Mouse (Mus musculus) forebrain, embryonic 15.5 days (tissue): ENCODE results near the gene A4galt. TPM values are rescaled to one million over a fixed set of nuclear protein-coding genes. Genes with fewer than 3 reads are reported as not detected.

Experiments
- ATAC-seq: fragments of 200-750 bp; cut with Nextera tagmentation; replicated peaks from 2 replicates; pipeline ENCODE4 v1.8.0; 2017; ENCODE audit warnings: mild to moderate bottlenecking, moderate TSS enrichment, moderate library complexity
- H3K27ac ChIP-seq: fragments of 300-500 bp; sonication (generic); replicated peaks from 2 replicates; pipeline ENCODE4 v1.5.1; 2015; ENCODE audit warnings: mild to moderate bottlenecking, inconsistent platforms
- H3K27me3 ChIP-seq: fragments of 300-500 bp; sonication (generic); 2 replicates; pipeline ENCODE4 v1.6.1; 2015; ENCODE audit warnings: inconsistent platforms
- H3K36me3 ChIP-seq: fragments of 300-500 bp; sonication (generic); 2 replicates; pipeline ENCODE4 v1.6.1; 2015; ENCODE audit warnings: mild to moderate bottlenecking, inconsistent platforms
- H3K4me1 ChIP-seq: fragments of 300-500 bp; sonication (generic); 2 replicates; pipeline ENCODE4 v1.6.1; 2015; ENCODE audit warnings: inconsistent platforms
- H3K4me2 ChIP-seq: fragments of 300-500 bp; sonication (generic); replicated peaks from 2 replicates; pipeline ENCODE4 v1.6.1; 2015; ENCODE audit warnings: mild to moderate bottlenecking, inconsistent platforms
- H3K4me3 ChIP-seq: fragments of 300-500 bp; sonication (generic); 2 replicates; pipeline ENCODE4 v1.5.1; 2015; ENCODE audit warnings: mild to moderate bottlenecking, inconsistent platforms
- H3K9ac ChIP-seq: fragments of 300-500 bp; sonication (generic); replicated peaks from 2 replicates; pipeline ENCODE4 v1.6.1; 2015; ENCODE audit warnings: mild to moderate bottlenecking, inconsistent platforms
- H3K9me3 ChIP-seq: fragments of 300-500 bp; sonication (generic); 2 replicates; pipeline ENCODE4 v1.6.1; 2016; ENCODE audit warnings: inconsistent platforms
- WGBS: fragments of 180-500 bp; shearing (Covaris S2); methylation state at CpG from one replicate; pipeline ENCODE4 v1.1.7; 2015; ENCODE audit warnings: mixed read lengths; 5-methylcytosine and 5-hydroxymethylcytosine counted together
- polyA plus RNA-seq: library from polyadenylated mRNA; unstranded; fragments of >200 nt; fragmentation: Nextera tagmentation; extraction: Ambion mirVana; gene quantifications from 2 replicates; pipeline ENCODE4 v1.2.1, GENCODE M21; 2015

The A4galt gene
- polyA plus RNA-seq, 1 experiment from 2014 or later = 1.7 TPM

DNA sequence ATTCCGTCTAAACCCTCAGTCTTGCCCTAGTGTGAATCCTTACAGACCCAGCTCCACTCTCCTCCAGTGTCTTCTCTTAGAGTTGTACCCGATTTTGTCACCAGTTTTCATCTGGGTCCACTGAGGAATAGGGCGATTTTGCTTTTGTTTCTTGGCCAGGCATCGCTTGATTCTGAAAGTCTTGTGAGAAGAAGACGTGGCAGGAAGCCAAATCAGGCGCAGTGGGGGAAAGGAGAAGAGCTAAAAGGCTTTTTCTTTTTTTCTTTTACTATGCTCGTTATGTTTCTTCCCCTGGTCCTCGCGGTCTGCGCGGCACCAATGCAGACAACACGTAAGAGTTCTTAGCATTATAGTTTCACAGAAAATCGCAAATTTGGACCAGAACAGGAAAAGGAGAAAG, 6.3 kb upstream of the A4galt start:
- Histone ChIP-seq H3K27me3 (0 out of 2 replicates have a peak, but pooled peaks cover under 1% of the 10 kb centered on the region), H3K27ac (no peak overlapping the region), H3K36me3 (no peaks in the 10 kb centered on the region), H3K4me3 (no peak overlapping the region), H3K9ac (no peak overlapping the region), H3K9me3 (no peaks in the 10 kb centered on the region), H3K4me1 (peaks cover 5% of the 10 kb centered on the region; the same call in 1 of the 2 replicates), H3K4me2 (peak overlapping the region; percentile 12; the same call in 1 of the 2 replicates)
- no peak for ATAC-seq
- 32% methylated on average over 13 of the region's 13 CpGs for WGBS

DNA sequence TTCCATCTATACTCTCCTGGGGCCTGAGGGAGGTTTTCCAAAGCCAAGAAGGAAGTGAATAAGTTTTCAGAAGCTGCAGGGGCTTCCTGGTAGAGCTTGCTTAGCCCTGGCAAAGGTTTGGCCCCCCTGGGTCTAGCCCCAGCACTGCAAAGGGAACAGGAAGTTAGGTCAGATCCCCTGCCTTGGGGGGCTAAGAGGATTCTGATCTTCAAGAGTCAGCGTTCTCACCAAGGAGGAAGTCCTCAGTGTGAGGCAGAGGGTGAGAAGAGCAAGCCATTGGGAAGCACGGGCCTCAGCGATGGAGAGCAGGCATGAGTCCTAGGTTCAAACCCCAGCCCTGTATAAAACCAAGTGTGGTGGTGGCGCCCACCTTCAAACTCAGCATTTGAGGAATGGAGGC, 4.9 kb upstream of the A4galt start:
- 84% methylated on average over 4 of the region's 4 CpGs for WGBS
- peaks cover 8% of the 10 kb centered on the region for H3K4me1 ChIP-seq
- H3K9ac ChIP-seq = no peak overlapping the region
- H3K4me2 ChIP-seq = no peak overlapping the region
- H3K27ac ChIP-seq = no peak overlapping the region
- H3K36me3 ChIP-seq = no peaks in the 10 kb centered on the region
- ATAC-seq = no peak
- H3K27me3 ChIP-seq = peaks cover 14% of the 10 kb centered on the region
- no peak overlapping the region for H3K4me3 ChIP-seq
- no peaks in the 10 kb centered on the region for H3K9me3 ChIP-seq

DNA sequence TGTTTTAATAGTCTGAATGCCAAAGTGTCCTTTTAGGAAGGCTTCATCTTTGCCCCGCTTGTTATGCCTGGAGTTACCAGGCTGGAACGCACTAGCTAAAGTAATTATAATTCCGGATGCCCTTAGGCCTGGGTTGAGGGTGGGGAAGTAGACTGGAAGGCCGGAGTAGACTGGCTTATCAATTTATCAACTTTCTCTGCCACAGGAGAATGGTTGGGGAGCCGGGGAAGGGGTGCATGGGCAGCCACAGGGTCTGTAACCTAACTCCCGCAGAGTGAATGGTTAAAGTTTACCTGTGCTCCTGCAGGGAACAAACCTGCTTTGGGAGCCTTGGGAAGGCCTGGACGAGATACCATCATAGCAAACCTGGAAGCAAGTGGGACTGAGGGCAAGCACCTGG, 4.4 kb upstream of the A4galt start:
- H3K36me3 ChIP-seq = no peaks in the 10 kb centered on the region
- H3K4me2 ChIP-seq = no peak overlapping the region
- peaks cover 20% of the 10 kb centered on the region for H3K27me3 ChIP-seq
- 89% methylated on average over 7 of the region's 7 CpGs for WGBS
- peaks cover 14% of the 10 kb centered on the region for H3K4me1 ChIP-seq
- no peak overlapping the region for H3K27ac ChIP-seq
- H3K4me3 ChIP-seq = no peak overlapping the region
- H3K9ac ChIP-seq = no peak overlapping the region
- ATAC-seq = no peak
- H3K9me3 ChIP-seq = no peaks in the 10 kb centered on the region

DNA sequence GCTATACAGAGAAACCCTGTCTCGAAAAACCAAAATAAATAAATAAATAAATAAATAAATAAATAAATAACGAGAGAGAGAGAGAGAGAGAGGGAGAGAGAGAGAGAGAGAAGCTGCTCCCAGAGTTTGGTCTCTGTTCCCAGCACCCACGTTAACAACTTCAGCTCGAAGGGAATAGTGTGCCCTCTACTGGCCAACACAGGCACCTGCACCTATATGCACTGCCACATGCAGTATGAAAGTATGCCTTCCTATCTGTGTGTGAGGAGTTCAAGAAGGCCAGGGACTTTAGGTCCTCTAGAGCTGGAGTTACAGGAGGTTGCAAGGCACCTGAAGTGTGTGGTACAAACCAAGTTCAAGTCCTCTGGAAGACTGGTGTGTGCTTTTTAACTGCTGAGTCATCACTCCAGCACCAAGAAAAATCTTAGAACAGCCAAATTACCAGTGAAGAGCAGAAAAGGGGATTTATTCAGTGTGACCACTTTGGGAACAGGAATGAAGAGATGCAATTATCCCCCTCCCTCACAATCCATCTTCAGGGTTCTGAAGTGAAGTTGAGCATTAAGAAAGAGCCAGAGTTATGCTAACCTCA, 3.7 kb upstream of the A4galt start:
- no peak overlapping the region for H3K4me2 ChIP-seq
- 90% methylated on average over 4 of the region's 4 CpGs for WGBS

DNA sequence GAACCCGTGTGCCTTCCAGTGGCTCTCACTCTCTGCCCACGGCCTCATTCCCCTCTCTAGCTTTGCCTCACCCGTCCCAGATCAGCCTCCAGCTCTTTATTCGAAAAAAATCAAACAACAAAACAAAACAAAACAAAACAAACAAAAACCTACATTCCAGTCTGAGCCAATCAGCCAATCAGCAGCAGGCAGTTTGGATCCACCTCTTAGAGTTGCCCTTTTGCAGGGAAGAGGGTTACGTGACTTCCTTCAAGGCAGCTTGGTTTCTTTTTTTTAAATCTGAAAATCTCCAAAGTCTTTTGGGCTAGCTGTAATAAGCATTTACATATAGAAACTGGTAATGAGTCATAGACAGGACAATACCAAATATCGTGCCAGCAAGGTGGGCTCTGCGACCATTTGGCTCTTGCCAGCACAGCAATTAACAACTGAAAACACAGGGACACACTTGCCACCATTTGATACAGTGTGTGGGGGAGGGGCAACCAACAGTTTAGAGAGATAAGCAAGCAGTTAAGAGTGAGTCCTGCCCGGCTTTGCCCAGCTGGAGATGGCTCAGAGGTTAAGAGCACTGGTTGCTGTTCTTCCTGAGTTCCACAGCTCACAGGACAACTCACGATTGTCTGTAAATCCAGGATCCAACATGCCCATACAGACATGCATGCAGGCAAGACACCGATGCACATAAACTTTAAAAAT, 2.9 kb upstream of the A4galt start:
- Histone ChIP-seq H3K9ac (no peak overlapping the region), H3K9me3 (no peaks in the 10 kb centered on the region), H3K4me3 (no peak overlapping the region), H3K4me2 (no peak overlapping the region), H3K27me3 (peaks cover 30% of the 10 kb centered on the region), H3K36me3 (no peaks in the 10 kb centered on the region), H3K4me1 (peaks cover 18% of the 10 kb centered on the region), H3K27ac (no peak overlapping the region)
- 80% methylated on average over 10 of the region's 10 CpGs for WGBS
- ATAC-seq = no peak

More for the DNA sequence above, 3.7 kb upstream of the A4galt start:
- H3K27ac ChIP-seq = no peak overlapping the region
- no peak overlapping the region for H3K4me3 ChIP-seq
- H3K9ac ChIP-seq = no peak overlapping the region
- no peaks in the 10 kb centered on the region for H3K9me3 ChIP-seq
- no peaks in the 10 kb centered on the region for H3K36me3 ChIP-seq
- peaks cover 26% of the 10 kb centered on the region for H3K27me3 ChIP-seq
- H3K4me1 ChIP-seq = peaks cover 18% of the 10 kb centered on the region
- ATAC-seq = no peak

DNA sequence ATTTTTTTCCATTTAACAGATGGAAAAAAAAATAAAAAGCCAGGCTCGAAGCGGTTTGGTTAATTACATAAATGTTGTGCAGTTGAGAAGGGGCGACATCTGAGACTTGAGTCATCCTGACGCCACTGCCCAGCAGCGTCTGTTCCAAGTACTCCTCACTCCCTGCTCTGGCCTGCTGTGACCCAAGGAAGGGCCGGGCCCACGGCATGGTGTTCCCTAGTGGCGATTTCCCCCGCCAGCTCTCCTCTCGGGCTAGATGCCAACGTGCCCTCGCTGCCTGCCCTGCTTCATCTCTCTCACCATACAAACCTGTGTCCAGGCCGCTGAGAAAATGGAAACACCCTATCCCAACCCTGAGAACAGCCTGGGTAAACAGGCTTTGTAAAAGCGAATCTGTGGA, 486 bp upstream of the A4galt start:
- no peak for ATAC-seq
- Histone ChIP-seq H3K27me3 (peaks cover 30% of the 10 kb centered on the region), H3K4me1 (peaks cover 12% of the 10 kb centered on the region), H3K4me3 (no peak overlapping the region), H3K36me3 (no peaks in the 10 kb centered on the region), H3K9ac (no peak overlapping the region), H3K27ac (no peak overlapping the region), H3K9me3 (no peaks in the 10 kb centered on the region), H3K4me2 (no peak overlapping the region)
- WGBS = 74% methylated on average over 14 of the region's 14 CpGs

DNA sequence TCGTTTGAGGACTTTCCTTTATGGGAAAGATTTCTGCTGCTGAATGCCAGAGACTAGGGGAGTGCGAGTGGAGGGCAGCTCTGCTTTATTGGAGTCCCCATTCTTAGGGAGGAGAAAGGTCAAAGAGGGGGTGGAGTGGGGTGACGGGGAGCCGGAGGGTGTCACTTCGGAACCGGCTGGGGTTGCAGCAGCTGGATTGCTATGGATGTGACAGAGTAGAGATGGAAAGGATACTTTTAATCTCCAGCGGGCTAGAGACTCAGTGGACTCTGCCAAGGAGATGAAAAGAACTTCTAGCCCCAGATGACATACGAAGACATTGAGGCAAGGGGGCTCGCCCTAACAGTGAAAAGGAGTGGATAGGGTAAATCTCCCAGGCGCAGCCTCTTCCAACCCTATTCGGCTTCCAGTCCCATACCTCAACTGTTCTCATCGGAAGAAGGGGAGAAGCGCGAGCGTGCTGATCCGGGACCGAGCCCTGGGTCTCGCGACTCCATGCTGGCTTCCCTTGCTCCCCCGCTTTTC, 861 bp downstream of the A4galt start:
- Histone ChIP-seq H3K27ac (no peak overlapping the region), H3K9me3 (no peaks in the 10 kb centered on the region), H3K27me3 (peaks cover 30% of the 10 kb centered on the region), H3K9ac (peak overlapping the region; percentile 36; the same call in 1 of the 2 replicates), H3K36me3 (no peaks in the 10 kb centered on the region), H3K4me2 (peak overlapping the region; percentile 62), H3K4me3 (peak overlapping the region; percentile 42), H3K4me1 (peaks cover 12% of the 10 kb centered on the region)
- no peak for ATAC-seq
- WGBS = under 1% methylated on average over 20 of the region's 20 CpGs

DNA sequence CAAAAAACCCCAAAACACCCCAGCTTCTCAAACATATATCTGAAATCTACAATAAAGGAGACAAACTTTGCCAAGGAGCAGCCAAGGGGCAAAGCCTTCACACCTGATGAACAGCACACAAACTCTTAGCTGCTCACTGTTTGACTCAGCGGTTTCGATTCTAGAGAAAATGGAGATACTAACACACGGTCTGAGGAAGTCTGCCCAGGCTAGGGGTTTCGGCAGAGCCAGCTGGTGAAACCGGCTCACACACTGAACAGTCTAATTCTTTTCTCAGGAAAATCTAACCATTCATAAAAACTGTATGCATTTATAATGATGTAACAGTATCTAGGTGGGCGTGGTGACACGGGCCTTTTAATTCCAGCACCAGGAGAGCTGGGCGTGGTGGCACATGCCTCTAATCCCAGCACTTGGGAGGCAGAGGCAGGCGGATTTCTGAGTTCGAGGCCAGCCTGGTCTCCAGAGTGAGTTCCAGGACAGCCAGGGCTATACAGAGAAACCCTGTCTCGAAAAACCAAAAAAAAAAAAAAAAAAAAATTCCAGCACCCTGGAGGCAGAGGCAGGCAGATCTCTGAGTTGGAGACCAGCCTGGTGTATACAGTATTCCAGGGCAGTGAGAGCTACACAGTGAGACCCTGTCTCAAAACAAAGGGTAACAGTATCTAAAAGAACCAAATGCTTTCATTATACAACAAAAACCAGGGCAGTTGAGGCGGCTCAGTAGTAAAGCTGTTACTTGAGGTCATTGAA, 1.9 kb downstream of the A4galt start:
- Histone ChIP-seq H3K4me3 (no peak overlapping the region), H3K4me2 (no peak overlapping the region), H3K36me3 (no peaks in the 10 kb centered on the region), H3K9ac (no peak overlapping the region), H3K27me3 (peaks cover 30% of the 10 kb centered on the region), H3K27ac (no peak overlapping the region), H3K4me1 (peaks cover 12% of the 10 kb centered on the region), H3K9me3 (no peaks in the 10 kb centered on the region)
- 88% methylated on average over 12 of the region's 12 CpGs for WGBS
- ATAC-seq = no peak

DNA sequence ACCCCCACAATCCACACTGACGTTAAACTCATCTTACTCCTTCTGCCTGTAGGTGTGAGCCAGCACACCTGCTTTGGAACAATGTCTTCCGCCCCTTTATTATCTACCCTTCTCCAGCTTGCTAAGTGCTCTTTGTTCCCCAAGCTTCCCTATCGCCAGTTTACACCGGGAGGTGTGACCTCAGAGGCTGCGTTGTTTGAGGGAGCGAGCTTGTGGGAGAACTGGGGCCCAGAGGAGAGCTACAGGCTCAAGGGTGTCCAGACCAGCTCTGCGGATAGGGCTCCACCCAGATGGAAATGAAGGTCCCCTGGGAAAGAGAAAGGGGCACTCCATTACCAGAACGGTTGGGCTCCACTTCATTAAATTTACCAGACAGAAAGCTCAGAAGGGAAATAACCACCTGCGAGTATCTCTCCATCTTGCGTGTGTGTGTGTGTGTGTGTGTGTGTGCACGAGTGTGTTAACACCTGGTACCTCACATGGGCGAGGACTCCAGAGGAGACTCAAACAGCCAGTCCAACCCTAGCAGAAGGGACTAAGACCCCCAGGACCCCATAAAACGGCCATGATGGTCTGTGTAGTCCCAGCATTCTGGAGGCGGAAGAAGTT, 3.2 kb downstream of the A4galt start:
- H3K27me3 ChIP-seq = peaks cover 30% of the 10 kb centered on the region
- H3K4me1 ChIP-seq = peaks cover 12% of the 10 kb centered on the region
- H3K4me3 ChIP-seq = no peak overlapping the region
- ATAC-seq = no peak
- no peaks in the 10 kb centered on the region for H3K9me3 ChIP-seq
- no peak overlapping the region for H3K9ac ChIP-seq
- H3K36me3 ChIP-seq = no peaks in the 10 kb centered on the region
- no peak overlapping the region for H3K27ac ChIP-seq
- H3K4me2 ChIP-seq = no peak overlapping the region
- 67% methylated on average over 14 of the region's 14 CpGs for WGBS

DNA sequence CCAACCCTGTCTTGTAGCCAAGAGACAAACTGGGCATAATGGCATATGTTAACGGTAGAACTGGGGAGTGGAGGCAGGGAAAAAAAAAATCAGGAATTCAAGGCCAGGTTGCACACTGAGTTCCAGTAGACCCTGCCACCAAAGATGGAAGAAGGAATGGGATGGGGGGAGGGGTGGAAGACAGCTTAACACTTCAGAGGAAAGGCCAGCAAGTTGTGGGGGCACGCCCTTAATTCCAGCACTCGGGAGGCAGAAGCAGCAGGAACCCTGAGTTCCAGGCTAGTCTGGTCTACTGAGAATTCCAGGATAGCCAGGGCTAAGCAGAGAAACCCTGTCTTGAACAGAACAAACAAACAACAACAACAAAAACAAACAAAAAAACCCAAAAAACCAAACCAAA, 7.2 kb downstream of the A4galt start:
- no peaks in the 10 kb centered on the region; the same call in 1 of the 2 replicates for H3K27me3 ChIP-seq
- no peak overlapping the region for H3K9ac ChIP-seq

DNA sequence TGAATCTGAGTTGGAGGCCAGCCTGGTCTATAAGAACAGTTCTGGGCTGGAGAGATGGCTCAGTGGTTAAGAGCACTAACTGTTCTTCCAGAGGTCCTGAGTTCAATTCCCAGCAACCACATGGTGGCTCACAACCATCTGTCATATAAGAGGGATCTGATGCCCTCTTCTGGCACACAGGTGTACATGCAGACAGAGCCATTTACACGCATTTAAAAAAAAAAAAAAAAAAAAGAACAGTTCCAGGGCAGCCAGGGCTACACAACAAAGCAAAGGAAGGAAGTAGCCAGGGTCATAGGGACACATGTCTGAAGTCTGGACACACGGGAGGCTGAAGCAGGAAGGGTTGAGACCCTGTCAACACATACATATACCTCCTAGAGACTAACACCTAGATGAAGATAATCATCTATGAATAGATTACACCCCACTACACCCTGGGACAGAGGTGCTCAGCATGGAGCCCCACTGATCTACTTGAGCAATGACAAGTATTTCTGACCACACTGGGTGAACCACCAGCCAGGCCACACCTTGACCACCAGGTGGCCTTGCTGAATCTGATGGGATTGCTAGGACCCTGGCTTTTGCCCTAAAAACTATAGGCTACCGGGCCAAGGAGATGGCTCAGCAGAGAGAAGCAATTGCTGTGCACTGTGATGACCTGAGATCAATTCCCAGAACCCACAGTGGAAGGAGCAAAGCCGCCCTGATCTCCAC, 9.5 kb downstream of the A4galt start:
- Histone ChIP-seq H3K27ac (no peak overlapping the region), H3K27me3 (no peaks in the 10 kb centered on the region), H3K4me2 (no peak overlapping the region), H3K4me3 (no peak overlapping the region), H3K4me1 (no peaks in the 10 kb centered on the region), H3K9me3 (no peaks in the 10 kb centered on the region), H3K9ac (no peak overlapping the region), H3K36me3 (no peaks in the 10 kb centered on the region)
- ATAC-seq = no peak
- 76% methylated on average over 4 of the region's 4 CpGs for WGBS

More for the DNA sequence above, 7.2 kb downstream of the A4galt start:
- Histone ChIP-seq H3K4me1 (no peaks in the 10 kb centered on the region), H3K4me3 (no peak overlapping the region), H3K36me3 (no peaks in the 10 kb centered on the region), H3K9me3 (no peaks in the 10 kb centered on the region), H3K4me2 (no peak overlapping the region), H3K27ac (no peak overlapping the region)
- 87% methylated on average over 3 of the region's 3 CpGs for WGBS
- ATAC-seq = no peak
